Mouse (Mus musculus): Measurements from ENCODE around the gene Amigo1. TPM values are rescaled to one million over a fixed set of nuclear protein-coding genes. Genes with fewer than 3 reads are reported as not detected.

The Amigo1 gene
- polyA plus RNA-seq, 1 experiment from 2014 or later, result 3.7 TPM

- Histone ChIP-seq H3K4me2 (replicated peaks; ENCODE audit: low read depth, low read length) (no peak overlapping the region), H3K27ac (ENCODE audit: low read depth, low read length) (no peak overlapping the region), H3K9me3 (ENCODE audit: control insufficient read depth, low read length) (no peaks in the 10 kb centered on the region), H3K4me1 (ENCODE audit: control insufficient read depth, insufficient read depth, low read length) (no peaks in the 10 kb centered on the region; the same call in 1 of the 2 replicates), H3K9ac (ENCODE audit: low read depth, low read length) (no peak overlapping the region), H3K27me3 (ENCODE audit: control insufficient read depth, insufficient read depth, low read length) (no peaks in the 10 kb centered on the region), H3K36me3 (ENCODE audit: control insufficient read depth, insufficient read depth, low read length) (no peaks in the 10 kb centered on the region), H3K4me3 (ENCODE audit: low read length) (no peak overlapping the region)
- ATAC-seq (ENCODE audit: low FRiP score, low TSS enrichment), result peak; percentile 60; the same call in 1 of the 2 replicates
- WGBS, result 67% methylated on average over 7 of the region's 7 CpGs
Observed at GRCm38 (mm10) chr3:108178756-108179715, 7.1 kb upstream of the Amigo1 start.

- Histone ChIP-seq H3K27me3 (ENCODE audit: control insufficient read depth, insufficient read depth, low read length) (0 out of 2 replicates have a peak, but pooled peaks cover 2% of the 10 kb centered on the region), H3K4me3 (ENCODE audit: low read length) (no peak overlapping the region), H3K36me3 (ENCODE audit: control insufficient read depth, insufficient read depth, low read length) (no peaks in the 10 kb centered on the region), H3K9me3 (ENCODE audit: control insufficient read depth, low read length) (no peaks in the 10 kb centered on the region), H3K27ac (ENCODE audit: low read depth, low read length) (no peak overlapping the region), H3K9ac (ENCODE audit: low read depth, low read length) (no peak overlapping the region), H3K4me2 (replicated peaks; ENCODE audit: low read depth, low read length) (no peak overlapping the region), H3K4me1 (ENCODE audit: control insufficient read depth, insufficient read depth, low read length) (peaks cover 3% of the 10 kb centered on the region; the same call in 1 of the 2 replicates)
- no peak for ATAC-seq (ENCODE audit: low FRiP score, low TSS enrichment)
- WGBS, result 54% methylated on average over 2 of the region's 2 CpGs
Observed at GRCm38 (mm10) chr3:108180514-108180913, 5.6 kb upstream of the Amigo1 start.

GRCm38 (mm10) chr3:108184742-108185141 is 1.4 kb upstream of the Amigo1 start:
- no peak overlapping the region for H3K27ac ChIP-seq (ENCODE audit: low read depth, low read length)
- H3K4me2 ChIP-seq (replicated peaks; ENCODE audit: low read depth, low read length), result no peak overlapping the region
- no peak for ATAC-seq (ENCODE audit: low FRiP score, low TSS enrichment)
- H3K27me3 ChIP-seq (ENCODE audit: control insufficient read depth, insufficient read depth, low read length), result 0 out of 2 replicates have a peak, but pooled peaks cover 3% of the 10 kb centered on the region
- H3K36me3 ChIP-seq (ENCODE audit: control insufficient read depth, insufficient read depth, low read length), result no peaks in the 10 kb centered on the region
- H3K4me1 ChIP-seq (ENCODE audit: control insufficient read depth, insufficient read depth, low read length), result peaks cover 11% of the 10 kb centered on the region; the same call in 1 of the 2 replicates
- no peak overlapping the region for H3K9ac ChIP-seq (ENCODE audit: low read depth, low read length)
- WGBS, result 45% methylated on average over 3 of the region's 3 CpGs
- no peaks in the 10 kb centered on the region for H3K9me3 ChIP-seq (ENCODE audit: control insufficient read depth, low read length)
- H3K4me3 ChIP-seq (ENCODE audit: low read length), result no peak overlapping the region

GRCm38 (mm10) chr3:108185460-108186097 is 556 bp upstream of the Amigo1 start:
- no peak for ATAC-seq (ENCODE audit: low FRiP score, low TSS enrichment)

GRCm38 (mm10) chr3:108187111-108187795 is 1.1 kb downstream of the Amigo1 start:
- Histone ChIP-seq H3K36me3 (ENCODE audit: control insufficient read depth, insufficient read depth, low read length) (no peaks in the 10 kb centered on the region), H3K4me3 (ENCODE audit: low read length) (peak overlapping the region; percentile 74; the same call in 1 of the 2 replicates), H3K27me3 (ENCODE audit: control insufficient read depth, insufficient read depth, low read length) (0 out of 2 replicates have a peak, but pooled peaks cover 3% of the 10 kb centered on the region), H3K4me2 (replicated peaks; ENCODE audit: low read depth, low read length) (peak overlapping the region; percentile 98), H3K9ac (ENCODE audit: low read depth, low read length) (peak overlapping the region; percentile 77; the same call in 1 of the 2 replicates), H3K9me3 (ENCODE audit: control insufficient read depth, low read length) (no peaks in the 10 kb centered on the region), H3K27ac (ENCODE audit: low read depth, low read length) (no peak overlapping the region), H3K4me1 (ENCODE audit: control insufficient read depth, insufficient read depth, low read length) (peaks cover 11% of the 10 kb centered on the region; the same call in 1 of the 2 replicates)
- WGBS, result 59% methylated on average over 20 of the region's 20 CpGs
- ATAC-seq (ENCODE audit: low FRiP score, low TSS enrichment), result peak; percentile 33; the same call in 1 of the 2 replicates

More at GRCm38 (mm10) chr3:108185460-108186097, 556 bp upstream of the Amigo1 start:
- peaks cover 11% of the 10 kb centered on the region; the same call in 1 of the 2 replicates for H3K4me1 ChIP-seq (ENCODE audit: control insufficient read depth, insufficient read depth, low read length)
- 3% methylated on average over 16 of the region's 16 CpGs for WGBS
- H3K4me3 ChIP-seq (ENCODE audit: low read length), result peak overlapping the region; percentile 74
- H3K36me3 ChIP-seq (ENCODE audit: control insufficient read depth, insufficient read depth, low read length), result no peaks in the 10 kb centered on the region
- no peak overlapping the region for H3K27ac ChIP-seq (ENCODE audit: low read depth, low read length)
- H3K9me3 ChIP-seq (ENCODE audit: control insufficient read depth, low read length), result no peaks in the 10 kb centered on the region
- peak overlapping the region; percentile 77; the same call in 1 of the 2 replicates for H3K9ac ChIP-seq (ENCODE audit: low read depth, low read length)
- H3K4me2 ChIP-seq (replicated peaks; ENCODE audit: low read depth, low read length), result peak overlapping the region; percentile 98
- H3K27me3 ChIP-seq (ENCODE audit: control insufficient read depth, insufficient read depth, low read length), result 0 out of 2 replicates have a peak, but pooled peaks cover 3% of the 10 kb centered on the region

GRCm38 (mm10) chr3:108188716-108189490 is 2.8 kb downstream of the Amigo1 start:
- H3K27ac ChIP-seq (ENCODE audit: low read depth, low read length), result no peak overlapping the region
- no peaks in the 10 kb centered on the region for H3K9me3 ChIP-seq (ENCODE audit: control insufficient read depth, low read length)
- H3K4me3 ChIP-seq (ENCODE audit: low read length), result no peak overlapping the region
- no peak overlapping the region for H3K9ac ChIP-seq (ENCODE audit: low read depth, low read length)
- 0 out of 2 replicates have a peak, but pooled peaks cover 3% of the 10 kb centered on the region for H3K27me3 ChIP-seq (ENCODE audit: control insufficient read depth, insufficient read depth, low read length)
- H3K36me3 ChIP-seq (ENCODE audit: control insufficient read depth, insufficient read depth, low read length), result no peaks in the 10 kb centered on the region
- WGBS, result 71% methylated on average over 9 of the region's 9 CpGs
- ATAC-seq (ENCODE audit: low FRiP score, low TSS enrichment), result no peak
- H3K4me2 ChIP-seq (replicated peaks; ENCODE audit: low read depth, low read length), result no peak overlapping the region
- peaks cover 11% of the 10 kb centered on the region; the same call in 1 of the 2 replicates for H3K4me1 ChIP-seq (ENCODE audit: control insufficient read depth, insufficient read depth, low read length)

- no peak overlapping the region for H3K4me2 ChIP-seq (replicated peaks; ENCODE audit: low read depth, low read length)
- 62% methylated on average over 5 of the region's 5 CpGs for WGBS
Observed at GRCm38 (mm10) chr3:108189897-108190296, 3.8 kb downstream of the Amigo1 start.

GRCm38 (mm10) chr3:108193686-108194085 is 7.6 kb downstream of the Amigo1 start:
- 65% methylated on average over 4 of the region's 4 CpGs for WGBS
- H3K36me3 ChIP-seq (ENCODE audit: control insufficient read depth, insufficient read depth, low read length), result no peaks in the 10 kb centered on the region
- no peaks in the 10 kb centered on the region for H3K27me3 ChIP-seq (ENCODE audit: control insufficient read depth, insufficient read depth, low read length)
- peaks cover 26% of the 10 kb centered on the region for H3K4me1 ChIP-seq (ENCODE audit: control insufficient read depth, insufficient read depth, low read length)
- H3K9ac ChIP-seq (ENCODE audit: low read depth, low read length), result no peak overlapping the region
- no peak overlapping the region for H3K4me2 ChIP-seq (replicated peaks; ENCODE audit: low read depth, low read length)
- no peak overlapping the region for H3K4me3 ChIP-seq (ENCODE audit: low read length)
- ATAC-seq (ENCODE audit: low FRiP score, low TSS enrichment), result no peak
- no peaks in the 10 kb centered on the region for H3K9me3 ChIP-seq (ENCODE audit: control insufficient read depth, low read length)
- no peak overlapping the region for H3K27ac ChIP-seq (ENCODE audit: low read depth, low read length)

More at GRCm38 (mm10) chr3:108189897-108190296, 3.8 kb downstream of the Amigo1 start:
- Histone ChIP-seq H3K9me3 (ENCODE audit: control insufficient read depth, low read length) (no peaks in the 10 kb centered on the region), H3K9ac (ENCODE audit: low read depth, low read length) (no peak overlapping the region), H3K4me1 (ENCODE audit: control insufficient read depth, insufficient read depth, low read length) (peaks cover 14% of the 10 kb centered on the region; the same call in 1 of the 2 replicates), H3K4me3 (ENCODE audit: low read length) (no peak overlapping the region), H3K27ac (ENCODE audit: low read depth, low read length) (no peak overlapping the region), H3K36me3 (ENCODE audit: control insufficient read depth, insufficient read depth, low read length) (no peaks in the 10 kb centered on the region), H3K27me3 (ENCODE audit: control insufficient read depth, insufficient read depth, low read length) (0 out of 2 replicates have a peak, but pooled peaks cover 3% of the 10 kb centered on the region)
- no peak for ATAC-seq (ENCODE audit: low FRiP score, low TSS enrichment)
